Mouse (Mus musculus) midbrain, embryonic 15.5 days (tissue): ENCODE measurements around the gene Gm11559. TPM values are rescaled to one million over a fixed set of nuclear protein-coding genes. Genes with fewer than 3 reads are reported as not detected.

Experiments
- polyA plus RNA-seq: library from polyadenylated mRNA; unstranded; fragments of >200 nt; fragmentation: Nextera tagmentation; extraction: Ambion mirVana; gene quantifications from 2 replicates; pipeline ENCODE4 v1.2.1, GENCODE M21; 2015

Gene Gm11559
- polyA plus RNA-seq, 1 experiment from 2014 or later: not detected

Other genes with a start within 250 kb of the Gm11559 start
- gene Krtap2-4, start 249.6 kb upstream of the Gm11559 start, polyA plus RNA-seq: not detected in 2 replicates
- gene Gm11562, start 244.0 kb upstream of the Gm11559 start, polyA plus RNA-seq: not detected in 2 replicates
- gene Krtap4-1, start 236.2 kb upstream of the Gm11559 start, polyA plus RNA-seq: not detected in 2 replicates
- not detected in 2 replicates for gene Krtap4-2, start 229.4 kb upstream of the Gm11559 start, polyA plus RNA-seq
- gene Krtap4-7, start 220.4 kb upstream of the Gm11559 start, polyA plus RNA-seq: not detected in 2 replicates
- not detected in 2 replicates for gene Gm11555, start 214.2 kb upstream of the Gm11559 start, polyA plus RNA-seq
- gene Gm11563, start 205.5 kb upstream of the Gm11559 start, polyA plus RNA-seq: not detected in 2 replicates
- gene Krtap4-6, start 198.5 kb upstream of the Gm11559 start, polyA plus RNA-seq: not detected in 2 replicates
- gene Gm14190, start 173.7 kb upstream of the Gm11559 start, polyA plus RNA-seq: not detected in 2 replicates
- not detected in 2 replicates for gene Gm14180, start 130.2 kb upstream of the Gm11559 start, polyA plus RNA-seq
- gene Gm11595, start 91.6 kb upstream of the Gm11559 start, polyA plus RNA-seq: not detected in 2 replicates
- gene Krtap4-8, start 83.8 kb upstream of the Gm11559 start, polyA plus RNA-seq: not detected in 2 replicates
- gene Krtap4-9, start 79.3 kb upstream of the Gm11559 start, polyA plus RNA-seq: not detected in 2 replicates
- gene Gm11596, start 71.0 kb upstream of the Gm11559 start, polyA plus RNA-seq: not detected in 2 replicates
- gene Gm11569, start 65.5 kb upstream of the Gm11559 start, polyA plus RNA-seq: not detected in 2 replicates
- not detected in 2 replicates for gene Gm11554, start 60.0 kb upstream of the Gm11559 start, polyA plus RNA-seq
- not detected in 2 replicates for gene Krtap4-13, start 54.6 kb upstream of the Gm11559 start, polyA plus RNA-seq
- gene Gm11564, start 48.8 kb upstream of the Gm11559 start, polyA plus RNA-seq: not detected in 2 replicates
- not detected in 2 replicates for gene 2300003K06Rik, start 26.4 kb upstream of the Gm11559 start, polyA plus RNA-seq
- not detected in 2 replicates for gene Krtap4-16, start 12.9 kb upstream of the Gm11559 start, polyA plus RNA-seq
- gene Gm11568, start 6.6 kb upstream of the Gm11559 start, polyA plus RNA-seq: not detected in 2 replicates
- not detected in 2 replicates for gene Krtap9-1, start 8.9 kb downstream of the Gm11559 start, polyA plus RNA-seq
- gene Gm11567, start 14.7 kb downstream of the Gm11559 start, polyA plus RNA-seq: not detected in 2 replicates
- gene Krtap31-1, start 43.4 kb downstream of the Gm11559 start, polyA plus RNA-seq: not detected in 2 replicates
- gene Gm11565, start 50.3 kb downstream of the Gm11559 start, polyA plus RNA-seq: not detected in 2 replicates
- gene Krtap31-2, start 71.8 kb downstream of the Gm11559 start, polyA plus RNA-seq: not detected in 2 replicates
- not detected in 2 replicates for gene Krtap9-5, start 84.0 kb downstream of the Gm11559 start, polyA plus RNA-seq
- gene Krtap29-1, start 114.6 kb downstream of the Gm11559 start, polyA plus RNA-seq: not detected in 2 replicates
- gene Krtap16-1, start 122.1 kb downstream of the Gm11559 start, polyA plus RNA-seq: not detected in 2 replicates
- 1.1 and 1.3 TPM in 2 replicates for gene Krtap17-1, start 129.5 kb downstream of the Gm11559 start, polyA plus RNA-seq
- gene Krt33a, start 151.7 kb downstream of the Gm11559 start, polyA plus RNA-seq: not detected in 2 replicates
- gene Krt33b, start 165.4 kb downstream of the Gm11559 start, polyA plus RNA-seq: not detected in 2 replicates
- not detected in 2 replicates for gene Krt34, start 177.1 kb downstream of the Gm11559 start, polyA plus RNA-seq
- gene Krt31, start 186.1 kb downstream of the Gm11559 start, polyA plus RNA-seq: not detected in 2 replicates
- gene Krt32, start 223.8 kb downstream of the Gm11559 start, polyA plus RNA-seq: not detected in 2 replicates
- gene Krt35, start 231.8 kb downstream of the Gm11559 start, polyA plus RNA-seq: not detected in 2 replicates
- not detected in 2 replicates for gene Krt36, start 241.2 kb downstream of the Gm11559 start, polyA plus RNA-seq